Comparison of ENCODE assay signal across 15 mouse cellular contexts in genomic region chr3:27516536-27516935, GRCm38 (mm10).
DNase-seq lines count a peak whose midpoint lies in the region; ATAC-seq and TF ChIP-seq lines count a peak whose summit lies in the region.
"Had no signal": no experiment of that assay in that cellular context is flagged by ENCODE, and none has a peak within 500 bp of the region (broad histone marks: within the 10 kb centered on the region; RNA-seq: fewer than 3 reads in every experiment).

No protein-coding gene starts in this region.

- no peaks in the 10 kb centered on the region for H3K36me3 ChIP-seq in kidney, adult 2 months (ENCODE audit: control insufficient read depth, insufficient read depth, low read length)
- peaks cover 23% of the 10 kb centered on the region for H3K36me3 ChIP-seq in kidney, embryonic 15.5 days
- H3K36me3 ChIP-seq in midbrain, postnatal 0 days (ENCODE audit: insufficient read depth, low read length) = no peaks in the 10 kb centered on the region
- H3K36me3 ChIP-seq in midbrain, embryonic 13.5 days = no peaks in the 10 kb centered on the region
- H3K36me3 ChIP-seq in forebrain, postnatal 0 days (ENCODE audit: insufficient read depth) = no peaks in the 10 kb centered on the region
- H3K36me3 ChIP-seq: forebrain, embryonic 10.5 days; G1E; stomach, embryonic 15.5 days had no signal

- DNase-seq in kidney, adult 2 months = peak; percentile 35
- DNase-seq in midbrain, postnatal 0 days (ENCODE audit: low spot score) = peak; percentile 23
- no peak for DNase-seq in spleen, postnatal 10 days (ENCODE audit: low spot score in 2 of 2)
- no peak for DNase-seq in forebrain, postnatal 0 days
- DNase-seq: cerebellum, adult 2 months; right cerebral cortex, postnatal 4 days had no signal

- H3K4me1 ChIP-seq in kidney, adult 2 months (ENCODE audit: control insufficient read depth, insufficient read depth, low read length) = peaks cover 15% of the 10 kb centered on the region; the same call in 1 of the 2 replicates
- H3K4me1 ChIP-seq in kidney, embryonic 15.5 days = peaks cover 11% of the 10 kb centered on the region; the same call in 1 of the 2 replicates
- no peaks in the 10 kb centered on the region for H3K4me1 ChIP-seq in midbrain, postnatal 0 days (ENCODE audit: insufficient read depth, low read length)
- H3K4me1 ChIP-seq in midbrain, embryonic 13.5 days (replicated peaks) = no peaks in the 10 kb centered on the region
- no peaks in the 10 kb centered on the region for H3K4me1 ChIP-seq in cortical plate, adult 2 months (ENCODE audit: control insufficient read depth, insufficient read depth, low read length)
- H3K4me1 ChIP-seq in forebrain, postnatal 0 days (ENCODE audit: insufficient read depth) = no peaks in the 10 kb centered on the region
- H3K4me1 ChIP-seq: stomach, embryonic 15.5 days had no signal

- no peak overlapping the region for H3K27ac ChIP-seq in kidney, adult 2 months (ENCODE audit: insufficient read depth, low read depth, low read length)
- H3K27ac ChIP-seq in kidney, embryonic 15.5 days = no peak overlapping the region
- H3K27ac ChIP-seq in midbrain, postnatal 0 days (ENCODE audit: low read depth, low read length) = no peak overlapping the region
- no peak overlapping the region for H3K27ac ChIP-seq in midbrain, embryonic 13.5 days
- no peak overlapping the region for H3K27ac ChIP-seq in cortical plate, adult 2 months (ENCODE audit: insufficient read depth, low read length)
- H3K27ac ChIP-seq in forebrain, postnatal 0 days (ENCODE audit: low read depth, low read length) = no peak overlapping the region
- H3K27ac ChIP-seq: forebrain, embryonic 10.5 days; limb, embryonic 15.5 days; macrophage; stomach, embryonic 15.5 days had no signal

- H3K9me3 ChIP-seq in kidney, embryonic 15.5 days (replicated peaks) = no peaks in the 10 kb centered on the region
- H3K9me3 ChIP-seq in midbrain, postnatal 0 days (ENCODE audit: low read length) = no peaks in the 10 kb centered on the region
- no peaks in the 10 kb centered on the region for H3K9me3 ChIP-seq in midbrain, embryonic 13.5 days
- H3K9me3 ChIP-seq in forebrain, postnatal 0 days (ENCODE audit: low read length) = no peaks in the 10 kb centered on the region
- H3K9me3 ChIP-seq: forebrain, embryonic 10.5 days; G1E; limb, embryonic 15.5 days; stomach, embryonic 15.5 days had no signal

- no peaks in the 10 kb centered on the region for H3K27me3 ChIP-seq in kidney, adult 2 months (replicated peaks; ENCODE audit: control insufficient read depth, insufficient read depth, low read length)
- H3K27me3 ChIP-seq in kidney, embryonic 15.5 days = no peaks in the 10 kb centered on the region
- H3K27me3 ChIP-seq in midbrain, postnatal 0 days (ENCODE audit: insufficient read depth, low read length) = no peaks in the 10 kb centered on the region
- no peaks in the 10 kb centered on the region for H3K27me3 ChIP-seq in midbrain, embryonic 13.5 days
- no peaks in the 10 kb centered on the region for H3K27me3 ChIP-seq in forebrain, postnatal 0 days (ENCODE audit: insufficient read depth, low read length)
- H3K27me3 ChIP-seq: limb, embryonic 15.5 days; stomach, embryonic 15.5 days had no signal

- peak; percentile 44; the same call in 1 of the 2 replicates for TF ChIP-seq CTCF in kidney, adult 2 months (conservative IDR thresholded peaks at IDR 0.05; ENCODE audit: insufficient read depth, insufficient read length, low read depth, low read length)
- TF ChIP-seq CTCF in midbrain, postnatal 0 days (IDR thresholded peaks at IDR 0.05) = peak; percentile 42
- peak; percentile 29; the same call in 1 of the 2 replicates for TF ChIP-seq CTCF in cortical plate, adult 2 months (IDR thresholded peaks at IDR 0.05; ENCODE audit: extremely low read depth, insufficient read depth, low read length)
- TF ChIP-seq CTCF in forebrain, postnatal 0 days (IDR thresholded peaks at IDR 0.05; ENCODE audit: low read depth) = no peak

- TF ChIP-seq POLR2A in kidney, adult 2 months (IDR thresholded peaks at IDR 0.05; ENCODE audit: low read depth, low read length) = no peak
- no peak for TF ChIP-seq POLR2A in cortical plate, adult 2 months (IDR thresholded peaks at IDR 0.05; ENCODE audit: extremely low read depth, insufficient read depth, low read length)

- H3K9ac ChIP-seq in kidney, embryonic 15.5 days = no peak overlapping the region
- H3K9ac ChIP-seq in midbrain, postnatal 0 days (replicated peaks; ENCODE audit: low read length, poor library complexity, severe bottlenecking) = no peak overlapping the region
- H3K9ac ChIP-seq in midbrain, embryonic 13.5 days (replicated peaks) = no peak overlapping the region
- no peak overlapping the region for H3K9ac ChIP-seq in forebrain, postnatal 0 days
- H3K9ac ChIP-seq: limb, embryonic 15.5 days; stomach, embryonic 15.5 days had no signal

- no peak overlapping the region for H3K4me2 ChIP-seq in kidney, embryonic 15.5 days
- no peak overlapping the region for H3K4me2 ChIP-seq in midbrain, postnatal 0 days (ENCODE audit: low read depth, low read length, poor library complexity, severe bottlenecking)
- H3K4me2 ChIP-seq in midbrain, embryonic 13.5 days (replicated peaks) = no peak overlapping the region
- no peak overlapping the region for H3K4me2 ChIP-seq in forebrain, postnatal 0 days (ENCODE audit: low read depth)
- H3K4me2 ChIP-seq: limb, embryonic 15.5 days; stomach, embryonic 15.5 days had no signal

- no peak; the same call in 1 of the 2 replicates for ATAC-seq in kidney, embryonic 15.5 days (replicated peaks; ENCODE audit: low FRiP score)
- no peak for ATAC-seq in midbrain, postnatal 0 days (ENCODE audit: low FRiP score)
- no peak for ATAC-seq in midbrain, embryonic 13.5 days
- ATAC-seq in forebrain, postnatal 0 days = no peak

- 35% methylated on average over 5 of the region's 5 CpGs for WGBS in kidney, adult 2 months
- 44% methylated on average over 5 of the region's 5 CpGs for WGBS in kidney, embryonic 15.5 days
- WGBS in midbrain, postnatal 0 days = 46% methylated on average over 5 of the region's 5 CpGs
- 50% methylated on average over 5 of the region's 5 CpGs for WGBS in midbrain, embryonic 13.5 days
- WGBS in forebrain, postnatal 0 days = 34% methylated on average over 5 of the region's 5 CpGs

- H3K4me3 ChIP-seq in kidney, adult 2 months (ENCODE audit: insufficient read depth, low read depth, low read length) = no peak overlapping the region
- no peak overlapping the region for H3K4me3 ChIP-seq in kidney, embryonic 15.5 days (replicated peaks)
- no peak overlapping the region for H3K4me3 ChIP-seq in midbrain, postnatal 0 days (ENCODE audit: low read depth, low read length)
- H3K4me3 ChIP-seq in midbrain, embryonic 13.5 days (replicated peaks) = no peak overlapping the region
- H3K4me3 ChIP-seq in cortical plate, adult 2 months (ENCODE audit: insufficient read depth, low read length) = no peak overlapping the region
- no peak overlapping the region for H3K4me3 ChIP-seq in forebrain, postnatal 0 days (ENCODE audit: low read depth, low read length)
- H3K4me3 ChIP-seq: forebrain, embryonic 10.5 days; limb, embryonic 15.5 days; myocyte; stomach, embryonic 15.5 days had no signal

Comparison
In these comparisons a context has a peak if more than half of its experiments do, and no peak if none do; other contexts are left out.
1. DNase-seq: peak in kidney, adult 2 months (single experiment) and midbrain, postnatal 0 days (single experiment); none in spleen, postnatal 10 days (0 of 2) and forebrain, postnatal 0 days (single experiment).